Mouse (Mus musculus): ENCODE data around the gene Tpgs1. TPM values are rescaled to one million over a fixed set of nuclear protein-coding genes. Genes with fewer than 3 reads are reported as not detected.
"Not testable (repeated sequence)": the region's sequence is repeated elsewhere in the genome, so short reads cannot be mapped to it uniquely, and the experiment has no call there.

Gene Tpgs1
- polyA plus RNA-seq, 1 experiment = 60.3 TPM

DNA sequence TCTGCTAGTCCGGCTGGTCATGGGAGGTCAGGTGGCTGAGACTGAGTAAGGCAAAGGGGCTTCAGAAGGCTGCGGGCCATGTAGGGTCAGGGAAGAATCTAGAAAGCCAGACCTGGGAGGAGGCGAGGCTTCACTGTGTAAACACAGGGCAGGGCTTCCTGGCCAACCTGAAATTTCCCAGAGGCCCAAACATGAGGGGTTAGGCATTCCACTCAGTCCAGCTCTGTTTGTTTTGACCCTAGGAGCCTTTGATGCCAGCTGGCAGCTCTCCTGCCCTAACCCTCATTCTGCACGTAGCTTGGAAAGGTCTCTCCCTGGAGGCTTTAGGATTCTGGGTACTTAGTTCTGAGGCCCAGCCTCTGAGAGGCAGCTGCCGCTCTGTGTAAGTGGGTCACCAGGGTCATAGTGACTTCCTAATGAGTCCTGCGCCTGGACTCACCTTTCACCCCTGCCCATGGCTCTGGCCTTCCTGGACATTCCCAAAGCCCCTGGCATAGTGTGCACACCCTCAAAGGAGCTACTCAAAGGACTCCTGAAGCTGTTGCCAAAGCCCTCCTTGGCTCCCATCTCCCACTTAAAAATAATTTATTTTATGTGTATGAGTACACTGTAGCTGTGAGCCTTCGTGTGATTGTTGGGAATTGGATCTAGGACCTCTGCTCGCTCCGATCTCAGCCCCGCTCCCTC is 32.4 kb downstream of the Tpgs1 start:
- 53% methylated on average over 10 of the region's 10 CpGs for WGBS
- H3K4me3 ChIP-seq (ENCODE audit: insufficient read depth, low read depth, low read length) = no peak overlapping the region
- peak; percentile 74 for DNase-seq
- H3K27ac ChIP-seq (ENCODE audit: insufficient read depth, low read depth, low read length) = peak overlapping the region; percentile 62
- no peaks in the 10 kb centered on the region for H3K27me3 ChIP-seq (replicated peaks; ENCODE audit: control insufficient read depth, insufficient read depth, low read length)
- H3K4me1 ChIP-seq (ENCODE audit: control insufficient read depth, insufficient read depth, low read length) = peaks cover 16% of the 10 kb centered on the region
- TF ChIP-seq POLR2A (IDR thresholded peaks at IDR 0.05; ENCODE audit: low read depth, low read length) (no peak), CTCF (conservative IDR thresholded peaks at IDR 0.05; ENCODE audit: insufficient read depth, insufficient read length, low read depth, low read length) (no peak)
- H3K36me3 ChIP-seq (ENCODE audit: control insufficient read depth, insufficient read depth, low read length) = no peaks in the 10 kb centered on the region

DNA sequence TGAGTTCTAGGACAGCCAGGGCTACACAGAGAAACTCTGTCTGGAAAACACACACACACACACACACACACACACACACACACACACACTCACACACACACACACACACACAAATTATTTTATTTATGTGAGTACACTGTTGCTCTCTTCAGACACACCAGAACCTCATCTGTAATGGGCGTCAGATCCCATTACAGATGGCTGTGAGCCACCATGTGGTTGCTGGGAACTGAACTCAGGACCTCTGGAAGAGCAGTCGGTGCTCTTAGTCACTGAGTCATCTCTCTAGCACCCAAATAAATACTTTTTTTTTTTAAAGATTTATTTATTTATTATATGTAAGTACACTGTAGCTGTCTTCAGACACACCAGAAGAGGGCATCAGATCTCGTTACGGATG is 33.8 kb downstream of the Tpgs1 start:
- not testable (repeated sequence) for H3K36me3 ChIP-seq (ENCODE audit: control insufficient read depth, insufficient read depth, low read length); H3K27ac ChIP-seq (ENCODE audit: insufficient read depth, low read depth, low read length); H3K4me3 ChIP-seq (ENCODE audit: insufficient read depth, low read depth, low read length); H3K27me3 ChIP-seq (replicated peaks; ENCODE audit: control insufficient read depth, insufficient read depth, low read length); DNase-seq
- peaks cover 27% of the 10 kb centered on the region for H3K4me1 ChIP-seq (ENCODE audit: control insufficient read depth, insufficient read depth, low read length)
- WGBS = 83% methylated on average over 4 of the region's 4 CpGs

DNA sequence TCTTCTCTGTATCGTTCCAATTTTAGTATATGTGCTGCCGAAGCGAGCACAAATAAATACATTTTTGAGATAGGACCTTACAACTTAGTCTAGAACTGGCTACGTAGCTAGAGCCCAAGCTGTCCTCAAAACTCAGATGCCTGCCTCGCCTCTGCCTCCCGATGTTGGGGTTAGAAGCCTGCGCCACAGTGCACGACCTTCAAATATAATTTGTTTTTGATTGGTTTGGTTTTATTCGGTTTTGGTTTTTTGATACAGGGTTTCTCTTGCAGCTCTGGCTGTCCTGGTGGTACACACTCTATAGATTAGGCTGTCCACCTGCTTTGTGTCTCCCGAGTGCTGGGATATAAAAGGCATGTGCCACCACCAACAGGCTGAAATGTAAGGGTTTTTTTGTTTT is 34.4 kb downstream of the Tpgs1 start:
- TF ChIP-seq CTCF (conservative IDR thresholded peaks at IDR 0.05; ENCODE audit: insufficient read depth, insufficient read length, low read depth, low read length) = no peak
- no peak for TF ChIP-seq POLR2A (IDR thresholded peaks at IDR 0.05; ENCODE audit: low read depth, low read length)
- WGBS = 87% methylated on average over 10 of the region's 10 CpGs
- H3K4me1 ChIP-seq (ENCODE audit: control insufficient read depth, insufficient read depth, low read length) = peaks cover 27% of the 10 kb centered on the region
- H3K27me3 ChIP-seq (replicated peaks; ENCODE audit: control insufficient read depth, insufficient read depth, low read length) = no peaks in the 10 kb centered on the region
- no peak for DNase-seq
- H3K27ac ChIP-seq (ENCODE audit: insufficient read depth, low read depth, low read length) = no peak overlapping the region
- H3K4me3 ChIP-seq (ENCODE audit: insufficient read depth, low read depth, low read length) = no peak overlapping the region
- no peaks in the 10 kb centered on the region for H3K36me3 ChIP-seq (ENCODE audit: control insufficient read depth, insufficient read depth, low read length)

DNA sequence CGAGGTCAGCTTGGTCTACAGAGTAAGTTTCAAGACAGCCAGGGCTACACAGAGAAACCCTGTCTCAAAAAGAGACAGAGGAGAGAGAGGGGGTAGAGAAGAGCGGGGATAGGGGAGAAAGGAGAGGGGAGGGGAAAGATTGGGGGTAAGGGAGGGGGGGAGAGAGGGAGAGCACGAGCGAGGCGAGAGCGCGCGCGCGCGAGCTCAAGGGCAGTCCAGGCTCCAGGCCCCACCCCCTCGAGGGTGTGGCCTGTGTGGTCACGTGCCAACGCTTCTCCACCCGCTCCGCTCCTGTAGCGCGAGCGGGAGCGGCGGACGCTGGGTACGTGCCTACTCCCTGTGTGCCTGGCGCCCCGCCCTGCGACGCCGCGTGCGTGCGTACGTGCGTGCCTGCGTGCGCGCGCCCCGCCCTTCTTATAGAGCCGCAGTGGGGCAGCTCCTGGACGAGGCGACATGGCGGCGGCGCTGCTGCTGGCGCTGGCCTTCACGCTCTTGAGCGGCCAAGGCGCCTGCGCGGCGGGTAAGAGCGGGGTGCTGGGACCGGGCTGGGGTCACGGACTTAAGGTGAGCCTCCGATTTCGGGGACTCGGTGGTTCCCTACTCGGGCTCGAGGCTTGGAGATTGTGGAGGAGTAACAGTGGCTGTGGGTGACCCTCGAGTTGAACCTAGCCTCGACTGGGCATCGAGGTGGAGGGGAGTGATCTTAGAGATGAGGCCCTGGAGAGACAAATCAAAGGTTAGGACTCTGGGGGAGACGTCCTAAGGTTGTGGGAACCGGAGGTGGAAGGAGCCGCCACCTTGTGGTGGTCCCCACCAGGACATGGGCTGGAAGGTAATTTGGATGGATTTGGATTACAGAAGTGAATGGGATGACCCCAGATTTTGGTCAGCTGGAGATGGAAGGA is 35.1 kb downstream of the Tpgs1 start, which contains the start of gene Bsg:
TSS of gene Bsg (plus strand) at position 427 of the 905 bp plus-strand sequence.
- peak; percentile 36 for TF ChIP-seq CTCF (conservative IDR thresholded peaks at IDR 0.05; ENCODE audit: insufficient read depth, insufficient read length, low read depth, low read length)
- TF ChIP-seq POLR2A (IDR thresholded peaks at IDR 0.05; ENCODE audit: low read depth, low read length) = peak; percentile 80
- Histone ChIP-seq H3K4me3 (ENCODE audit: insufficient read depth, low read depth, low read length) (peak within 1 kb of the TSS; percentile 79), H3K4me1 (ENCODE audit: control insufficient read depth, insufficient read depth, low read length) (peaks cover 27% of the 10 kb centered on the region), H3K36me3 (ENCODE audit: control insufficient read depth, insufficient read depth, low read length) (no peaks in the 10 kb centered on the region), H3K27me3 (replicated peaks; ENCODE audit: control insufficient read depth, insufficient read depth, low read length) (no peaks in the 10 kb centered on the region), H3K27ac (ENCODE audit: insufficient read depth, low read depth, low read length) (peak within 1 kb of the TSS; percentile 80)
- DNase-seq = peak; percentile 99
- under 1% methylated on average over 60 of the region's 65 CpGs for WGBS

DNA sequence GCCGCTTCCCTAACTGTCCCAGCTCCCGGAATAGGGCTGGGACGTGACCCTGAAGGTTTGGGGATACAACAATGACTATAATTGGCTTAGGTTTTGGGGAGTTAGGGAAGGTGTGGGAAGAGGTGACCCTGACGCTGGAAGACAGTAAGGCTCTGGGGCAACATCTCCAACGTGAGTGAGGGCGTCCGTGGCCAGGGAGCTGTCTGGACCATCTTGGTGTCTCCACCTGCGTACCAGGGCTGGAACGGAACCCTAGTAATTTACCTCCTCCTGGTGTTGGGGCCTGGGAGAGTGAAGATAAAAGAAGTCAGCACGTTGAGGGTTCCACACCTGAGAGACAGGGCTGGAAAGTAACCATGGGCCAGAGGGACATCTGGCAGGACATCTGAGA is 35.8 kb downstream of the Tpgs1 start:
- Histone ChIP-seq H3K27ac (ENCODE audit: insufficient read depth, low read depth, low read length) (no peak overlapping the region; the same call in 1 of the 2 replicates), H3K36me3 (ENCODE audit: control insufficient read depth, insufficient read depth, low read length) (no peaks in the 10 kb centered on the region), H3K27me3 (replicated peaks; ENCODE audit: control insufficient read depth, insufficient read depth, low read length) (no peaks in the 10 kb centered on the region), H3K4me3 (ENCODE audit: insufficient read depth, low read depth, low read length) (peak overlapping the region; percentile 79), H3K4me1 (ENCODE audit: control insufficient read depth, insufficient read depth, low read length) (peaks cover 27% of the 10 kb centered on the region)
- TF ChIP-seq POLR2A (IDR thresholded peaks at IDR 0.05; ENCODE audit: low read depth, low read length) (no peak), CTCF (conservative IDR thresholded peaks at IDR 0.05; ENCODE audit: insufficient read depth, insufficient read length, low read depth, low read length) (no peak)
- DNase-seq = no peak
- WGBS = 3% methylated on average over 10 of the region's 10 CpGs

DNA sequence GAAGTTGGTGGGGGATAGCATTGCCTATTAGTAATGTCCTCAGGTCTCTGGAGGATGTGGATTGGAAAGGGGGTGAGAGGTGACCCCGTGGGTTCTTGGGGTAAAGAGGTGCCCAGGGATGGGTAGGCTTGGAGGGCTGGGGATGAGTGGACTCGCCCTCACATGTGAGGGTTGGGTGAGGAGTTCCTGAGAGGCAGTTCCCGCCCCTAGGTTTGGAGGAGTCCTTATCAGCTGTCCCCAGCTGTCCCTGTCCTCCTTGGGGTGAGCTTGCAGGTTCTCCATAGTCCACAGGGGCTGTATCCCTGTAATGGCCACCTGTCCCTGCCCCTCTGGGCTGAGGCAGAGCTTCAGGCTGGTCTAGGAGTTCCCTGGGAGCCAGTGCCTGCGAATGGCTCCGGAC is 36.8 kb downstream of the Tpgs1 start:
- TF ChIP-seq POLR2A (IDR thresholded peaks at IDR 0.05; ENCODE audit: low read depth, low read length) (no peak), CTCF (conservative IDR thresholded peaks at IDR 0.05; ENCODE audit: insufficient read depth, insufficient read length, low read depth, low read length) (no peak)
- H3K36me3 ChIP-seq (ENCODE audit: control insufficient read depth, insufficient read depth, low read length) = no peaks in the 10 kb centered on the region
- peaks cover 27% of the 10 kb centered on the region for H3K4me1 ChIP-seq (ENCODE audit: control insufficient read depth, insufficient read depth, low read length)
- DNase-seq = no peak
- H3K27ac ChIP-seq (ENCODE audit: insufficient read depth, low read depth, low read length) = no peak overlapping the region
- H3K27me3 ChIP-seq (replicated peaks; ENCODE audit: control insufficient read depth, insufficient read depth, low read length) = no peaks in the 10 kb centered on the region
- no peak overlapping the region for H3K4me3 ChIP-seq (ENCODE audit: insufficient read depth, low read depth, low read length)
- WGBS = 69% methylated on average over 5 of the region's 5 CpGs

DNA sequence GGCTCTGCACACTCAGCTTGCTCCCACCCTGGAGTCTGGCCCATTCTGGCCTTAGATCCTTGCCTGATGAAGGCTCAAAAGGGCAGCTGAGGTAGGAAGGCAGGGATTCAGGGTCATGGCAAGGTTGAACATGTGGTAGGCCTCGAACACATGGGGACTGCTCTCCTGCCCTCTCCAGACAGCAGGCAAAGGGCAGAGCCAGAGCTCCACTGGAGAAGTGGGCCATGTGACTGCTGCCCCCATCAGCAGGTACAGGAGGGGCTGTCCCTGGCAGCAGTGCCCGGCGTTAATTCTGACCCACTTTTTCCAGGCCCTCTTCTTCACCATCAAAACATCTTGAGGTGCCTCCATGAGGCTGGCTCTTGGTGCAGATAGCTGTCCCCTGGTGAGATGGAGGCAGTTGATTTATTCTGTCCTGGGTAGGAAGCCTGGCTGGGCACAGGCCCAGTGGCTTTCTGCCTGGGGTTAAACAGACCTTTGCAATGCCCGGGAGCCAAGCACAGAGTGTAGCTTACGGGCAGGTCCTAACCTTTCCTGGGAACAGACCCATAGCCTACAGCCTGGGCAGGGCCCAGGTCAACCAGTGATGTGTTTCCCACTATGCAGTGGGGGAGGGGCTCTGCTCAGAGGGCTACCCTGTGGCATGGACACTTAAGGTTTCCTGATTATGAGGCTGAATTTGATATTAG is 37.4 kb downstream of the Tpgs1 start:
- no peak overlapping the region for H3K27ac ChIP-seq (ENCODE audit: insufficient read depth, low read depth, low read length)
- H3K4me3 ChIP-seq (ENCODE audit: insufficient read depth, low read depth, low read length) = no peak overlapping the region
- no peaks in the 10 kb centered on the region for H3K36me3 ChIP-seq (ENCODE audit: control insufficient read depth, insufficient read depth, low read length)
- peak; percentile 44 for DNase-seq
- TF ChIP-seq CTCF (conservative IDR thresholded peaks at IDR 0.05; ENCODE audit: insufficient read depth, insufficient read length, low read depth, low read length) (no peak), POLR2A (IDR thresholded peaks at IDR 0.05; ENCODE audit: low read depth, low read length) (no peak)
- H3K27me3 ChIP-seq (replicated peaks; ENCODE audit: control insufficient read depth, insufficient read depth, low read length) = no peaks in the 10 kb centered on the region
- peaks cover 27% of the 10 kb centered on the region for H3K4me1 ChIP-seq (ENCODE audit: control insufficient read depth, insufficient read depth, low read length)
- WGBS = 28% methylated on average over 5 of the region's 5 CpGs

All from kidney, adult 2 months (tissue).